20 mouse cellular contexts compared by ENCODE assay signal in genomic region chr2:36139096-36139495, GRCm38 (mm10). TPM values are rescaled to one million over a fixed set of nuclear protein-coding genes. Genes with fewer than 3 reads are reported as not detected.
DNase-seq lines count a peak whose midpoint lies in the region; ATAC-seq and TF ChIP-seq lines count a peak whose summit lies in the region.
"Had no signal": no experiment of that assay in that cellular context is flagged by ENCODE, and none has a peak within 500 bp of the region (broad histone marks: within the 10 kb centered on the region; RNA-seq: fewer than 3 reads in every experiment).

No protein-coding gene starts in this region.

- H3K36me3 ChIP-seq in heart, embryonic 14.5 days (ENCODE audit: control insufficient read depth, insufficient read depth, low read length), result peaks cover 27% of the 10 kb centered on the region
- peaks cover 21% of the 10 kb centered on the region for H3K36me3 ChIP-seq in lung, embryonic 14.5 days (ENCODE audit: insufficient read depth)
- H3K36me3 ChIP-seq in liver, embryonic 13.5 days, result peaks cover 26% of the 10 kb centered on the region
- peaks cover 2% of the 10 kb centered on the region for H3K36me3 ChIP-seq in forebrain, embryonic 16.5 days (ENCODE audit: control insufficient read depth, insufficient read depth)
- H3K36me3 ChIP-seq: intestine, embryonic 15.5 days had no signal

- peak overlapping the region; percentile 36; the same call in 1 of the 2 replicates for H3K9ac ChIP-seq in heart, embryonic 14.5 days (ENCODE audit: low read length)
- no peak overlapping the region for H3K9ac ChIP-seq in lung, embryonic 14.5 days
- H3K9ac ChIP-seq in liver, embryonic 13.5 days, result 0 out of 2 replicates have a peak overlapping the region, but pooled peaks have one; percentile 6
- no peak overlapping the region for H3K9ac ChIP-seq in forebrain, embryonic 16.5 days (replicated peaks; ENCODE audit: low read depth, low read length)
- H3K9ac ChIP-seq: hindbrain, embryonic 14.5 days; intestine, embryonic 15.5 days; limb, embryonic 15.5 days; midbrain, embryonic 13.5 days; neural tube, embryonic 15.5 days had no signal

- peak overlapping the region; percentile 59 to 85; a peak in 3 of 4 replicates for H3K27ac ChIP-seq in heart, embryonic 14.5 days (replicated peaks in 1 of 2; ENCODE audit: control insufficient read depth in 1 of 2, insufficient read depth in 1 of 2, low read depth in 2 of 2, low read length in 2 of 2)
- H3K27ac ChIP-seq in lung, embryonic 14.5 days (ENCODE audit: low read depth), result peak overlapping the region; percentile 55
- H3K27ac ChIP-seq in embryonic fibroblast, embryonic 13.5 days (ENCODE audit: insufficient read depth, low read length), result peak overlapping the region; percentile 31
- 0 out of 2 replicates have a peak overlapping the region, but pooled peaks have one; percentile 48 for H3K27ac ChIP-seq in liver, embryonic 13.5 days
- H3K27ac ChIP-seq in forebrain, embryonic 16.5 days (ENCODE audit: low read length), result no peak overlapping the region
- H3K27ac ChIP-seq: hindbrain, embryonic 14.5 days; intestine, embryonic 15.5 days; limb, embryonic 15.5 days; midbrain, embryonic 13.5 days; neural tube, embryonic 15.5 days had no signal

- no peak for ATAC-seq in heart, embryonic 14.5 days (ENCODE audit: insufficient number of reproducible peaks, insufficient read depth, low FRiP score, low read depth)
- no peak for ATAC-seq in lung, embryonic 14.5 days (ENCODE audit: insufficient read depth)
- no peak for ATAC-seq in liver, embryonic 13.5 days (ENCODE audit: low read depth)
- ATAC-seq in forebrain, embryonic 16.5 days, result no peak
- ATAC-seq: CD4-positive, CD25-positive, alpha-beta regulatory T cell, adult 4 months; forebrain, embryonic 14.5 days; intestine, embryonic 15.5 days; midbrain, embryonic 13.5 days had no signal

- DNase-seq in heart, adult 18-20 months, result no peak
- peak; percentile 52 for DNase-seq in lung, embryonic 14.5 days
- no peak for DNase-seq in lung, postnatal 14 days
- no peak for DNase-seq in liver, embryonic 13.5 days
- DNase-seq: cerebellum, postnatal 14 days; right cerebral cortex, postnatal 25 days; thymus, postnatal 36 days had no signal

- no peak for TF ChIP-seq POLR2A in embryonic fibroblast, embryonic 13.5 days (IDR thresholded peaks at IDR 0.05; ENCODE audit: low read depth, low read length)

- no peak overlapping the region for H3K4me3 ChIP-seq in heart, embryonic 14.5 days (ENCODE audit: control insufficient read depth in 1 of 2, insufficient read depth in 1 of 2, low read depth in 1 of 2, low read length in 2 of 2)
- no peak overlapping the region for H3K4me3 ChIP-seq in lung, embryonic 14.5 days (ENCODE audit: low read depth, low read length)
- no peak overlapping the region for H3K4me3 ChIP-seq in embryonic fibroblast, embryonic 13.5 days (ENCODE audit: insufficient read depth, low read length)
- no peak overlapping the region for H3K4me3 ChIP-seq in liver, embryonic 13.5 days (replicated peaks)
- H3K4me3 ChIP-seq in forebrain, embryonic 16.5 days (replicated peaks; ENCODE audit: low read length), result no peak overlapping the region
- H3K4me3 ChIP-seq: intestine, embryonic 15.5 days; limb, embryonic 15.5 days; midbrain, embryonic 13.5 days; myocyte; neural tube, embryonic 15.5 days had no signal

- WGBS in heart, embryonic 14.5 days, result 17% methylated on average over 2 of the region's 2 CpGs
- WGBS in lung, embryonic 14.5 days, result 45% methylated on average over 2 of the region's 2 CpGs
- WGBS in liver, embryonic 13.5 days (ENCODE audit: insufficient replicate concordance), result 57% methylated on average over 2 of the region's 2 CpGs
- WGBS in forebrain, embryonic 16.5 days, result 80% methylated on average over 2 of the region's 2 CpGs

- no peaks in the 10 kb centered on the region for H3K9me3 ChIP-seq in heart, embryonic 14.5 days (ENCODE audit: control insufficient read depth, low read length)
- H3K9me3 ChIP-seq in lung, embryonic 14.5 days (ENCODE audit: low read depth, low read length), result no peaks in the 10 kb centered on the region
- H3K9me3 ChIP-seq in liver, embryonic 13.5 days (replicated peaks), result no peaks in the 10 kb centered on the region
- no peaks in the 10 kb centered on the region for H3K9me3 ChIP-seq in forebrain, embryonic 16.5 days (ENCODE audit: control insufficient read depth, low read length)
- H3K9me3 ChIP-seq: G1E; intestine, embryonic 15.5 days; limb, embryonic 15.5 days; midbrain, embryonic 13.5 days; neural tube, embryonic 15.5 days had no signal

- H3K27me3 ChIP-seq in heart, embryonic 14.5 days (ENCODE audit: control insufficient read depth, insufficient read depth, low read length), result no peaks in the 10 kb centered on the region
- H3K27me3 ChIP-seq in lung, embryonic 14.5 days (ENCODE audit: insufficient read depth, low read length), result no peaks in the 10 kb centered on the region
- H3K27me3 ChIP-seq in liver, embryonic 13.5 days, result no peaks in the 10 kb centered on the region
- H3K27me3 ChIP-seq in forebrain, embryonic 16.5 days (replicated peaks; ENCODE audit: control insufficient read depth, insufficient read depth, low read length), result no peaks in the 10 kb centered on the region
- H3K27me3 ChIP-seq: intestine, embryonic 15.5 days; limb, embryonic 15.5 days; midbrain, embryonic 13.5 days; neural tube, embryonic 15.5 days had no signal

- H3K4me2 ChIP-seq in heart, embryonic 14.5 days (ENCODE audit: low read length), result peak overlapping the region; percentile 34; the same call in 1 of the 2 replicates
- H3K4me2 ChIP-seq in lung, embryonic 14.5 days, result 0 out of 2 replicates have a peak overlapping the region, but pooled peaks have one; percentile 7
- H3K4me2 ChIP-seq in liver, embryonic 13.5 days, result no peak overlapping the region
- no peak overlapping the region for H3K4me2 ChIP-seq in forebrain, embryonic 16.5 days (ENCODE audit: low read length)
- H3K4me2 ChIP-seq: hindbrain, embryonic 14.5 days; intestine, embryonic 15.5 days; limb, embryonic 15.5 days; midbrain, embryonic 13.5 days; neural tube, embryonic 15.5 days had no signal

- peaks cover 4 to 35% of the 10 kb centered on the region in 2 experiments; a peak in 3 of 4 replicates for H3K4me1 ChIP-seq in heart, embryonic 14.5 days (ENCODE audit: control insufficient read depth in 2 of 2, insufficient read depth in 2 of 2, low read length in 2 of 2)
- H3K4me1 ChIP-seq in lung, embryonic 14.5 days (ENCODE audit: insufficient read depth), result peaks cover 7% of the 10 kb centered on the region; the same call in 1 of the 2 replicates
- H3K4me1 ChIP-seq in embryonic fibroblast, embryonic 13.5 days (ENCODE audit: control insufficient read depth, insufficient read depth, low read length), result peaks cover 3% of the 10 kb centered on the region; the same call in 1 of the 2 replicates
- peaks cover 36% of the 10 kb centered on the region for H3K4me1 ChIP-seq in liver, embryonic 13.5 days (replicated peaks)
- peaks cover 15% of the 10 kb centered on the region for H3K4me1 ChIP-seq in forebrain, embryonic 16.5 days (replicated peaks; ENCODE audit: control insufficient read depth, insufficient read depth, low read length)

- TF ChIP-seq CTCF in lung, embryonic 14.5 days (IDR thresholded peaks at IDR 0.05; ENCODE audit: low read depth), result no peak
- TF ChIP-seq CTCF in embryonic fibroblast, embryonic 13.5 days (IDR thresholded peaks at IDR 0.05; ENCODE audit: borderline replicate concordance, insufficient read depth, low read length), result no peak

RNA-seq across cellular contexts. Expression of gene Rbm18, which starts 2.5 kb away (rescaled TPM):
- 66.1 and 66.3 TPM in 2 replicates for polyA plus RNA-seq in heart, embryonic 14.5 days (2014; fragmentation: Nextera tagmentation; extraction: Ambion mirVana)
- total RNA-seq in heart, adult 18-20 months (2021), result 10 to 100 TPM; 34.5 to 34.9 TPM
- polyA plus RNA-seq in lung, embryonic 14.5 days (2014; fragmentation: Nextera tagmentation; extraction: Ambion mirVana), result 71.1 and 76.4 TPM in 2 replicates
- 54.1 and 60.4 TPM in 2 replicates for polyA plus RNA-seq in embryonic fibroblast, embryonic 13.5 days (2011; ENCODE audit: insufficient read length, low read depth, missing spikeins)
- polyA plus RNA-seq in liver, embryonic 13.5 days (2015; fragmentation: Nextera tagmentation; extraction: Ambion mirVana), result 23.6 and 27.2 TPM in 2 replicates
- polyA plus RNA-seq in forebrain, embryonic 16.5 days (2015; fragmentation: Nextera tagmentation; extraction: Ambion mirVana), result 158 and 165 TPM in 2 replicates

RNA-seq across cellular contexts. Expression of gene Mrrf, which starts 2.9 kb away (rescaled TPM):
- 42.7 and 45.1 TPM in 2 replicates for polyA plus RNA-seq in heart, embryonic 14.5 days (2014; fragmentation: Nextera tagmentation; extraction: Ambion mirVana)
- total RNA-seq in heart, adult 18-20 months (2021), result 10 to 100 TPM; 38.6 to 44.5 TPM
- polyA plus RNA-seq in lung, embryonic 14.5 days (2014; fragmentation: Nextera tagmentation; extraction: Ambion mirVana), result 30.4 and 42.3 TPM in 2 replicates
- 28.6 and 34.4 TPM in 2 replicates for polyA plus RNA-seq in embryonic fibroblast, embryonic 13.5 days (2011; ENCODE audit: insufficient read length, low read depth, missing spikeins)
- 21.5 and 22.8 TPM in 2 replicates for polyA plus RNA-seq in liver, embryonic 13.5 days (2015; fragmentation: Nextera tagmentation; extraction: Ambion mirVana)
- polyA plus RNA-seq in forebrain, embryonic 16.5 days (2015; fragmentation: Nextera tagmentation; extraction: Ambion mirVana), result 26.4 and 30.9 TPM in 2 replicates

RNA-seq across cellular contexts. Expression of gene Lhx6, which starts 33.9 kb away (rescaled TPM):
- 1.5 and 1.6 TPM in 2 replicates for polyA plus RNA-seq in heart, embryonic 14.5 days (2014; fragmentation: Nextera tagmentation; extraction: Ambion mirVana)
- 1 to 10 TPM; 1.6 to 1.7 TPM for total RNA-seq in heart, adult 18-20 months (2021)
- 10.8 and 12.8 TPM in 2 replicates for polyA plus RNA-seq in lung, embryonic 14.5 days (2014; fragmentation: Nextera tagmentation; extraction: Ambion mirVana)
- 1.3 and 1.8 TPM in 2 replicates for polyA plus RNA-seq in embryonic fibroblast, embryonic 13.5 days (2011; ENCODE audit: insufficient read length, low read depth, missing spikeins)
- 0.16 and 0.19 TPM in 2 replicates for polyA plus RNA-seq in liver, embryonic 13.5 days (2015; fragmentation: Nextera tagmentation; extraction: Ambion mirVana)
- polyA plus RNA-seq in forebrain, embryonic 16.5 days (2015; fragmentation: Nextera tagmentation; extraction: Ambion mirVana), result 37.0 and 48.1 TPM in 2 replicates
- total RNA-seq: megakaryocyte progenitor cell, adult 5-6 weeks had no signal
- polyA plus RNA-seq: CD4-positive, CD25-positive, alpha-beta regulatory T cell, adult 4 months; G1E had no signal

Comparison
In these comparisons a context has a peak if more than half of its experiments do, and no peak if none do; other contexts are left out.
1. H3K4me2 ChIP-seq: peak in heart, embryonic 14.5 days (single experiment) and lung, embryonic 14.5 days (single experiment); none in liver, embryonic 13.5 days (single experiment) and forebrain, embryonic 16.5 days (single experiment).
2. H3K9ac ChIP-seq: peak in heart, embryonic 14.5 days (single experiment) and liver, embryonic 13.5 days (single experiment); none in lung, embryonic 14.5 days (single experiment) and forebrain, embryonic 16.5 days (single experiment).